Mouse (Mus musculus): ENCODE measurements at regions not wholly inside any gene's neighbourhood (a gene's known extent, or its start where the extent isn't known, plus 50 kb on each side); places are given as distances from the start of the nearest gene placed in this dataset.
"Not testable (repeated sequence)": the region's sequence is repeated elsewhere in the genome, so short reads cannot be mapped to it uniquely, and the experiment has no call there.

GRCm38 (mm10) chr17:4868861-4869260, 125.3 kb upstream of the Arid1b start:
- Histone ChIP-seq H3K4me1 (ENCODE audit: control insufficient read depth, insufficient read depth, low read length) (peaks cover 22% of the 10 kb centered on the region), H3K9ac (ENCODE audit: low read length) (no peak overlapping the region), H3K27ac (ENCODE audit: low read length) (no peak overlapping the region), H3K4me2 (ENCODE audit: low read depth, low read length) (no peak overlapping the region), H3K4me3 (replicated peaks; ENCODE audit: low read length) (no peak overlapping the region), H3K9me3 (replicated peaks; ENCODE audit: control insufficient read depth, low read length) (no peaks in the 10 kb centered on the region), H3K36me3 (ENCODE audit: control insufficient read depth, insufficient read depth, low read length) (no peaks in the 10 kb centered on the region), H3K27me3 (ENCODE audit: control insufficient read depth, insufficient read depth, low read length) (no peaks in the 10 kb centered on the region)
- 77% methylated on average over 5 of the region's 5 CpGs for WGBS
- ATAC-seq (ENCODE audit: insufficient read depth, low FRiP score), result no peak

DNA sequence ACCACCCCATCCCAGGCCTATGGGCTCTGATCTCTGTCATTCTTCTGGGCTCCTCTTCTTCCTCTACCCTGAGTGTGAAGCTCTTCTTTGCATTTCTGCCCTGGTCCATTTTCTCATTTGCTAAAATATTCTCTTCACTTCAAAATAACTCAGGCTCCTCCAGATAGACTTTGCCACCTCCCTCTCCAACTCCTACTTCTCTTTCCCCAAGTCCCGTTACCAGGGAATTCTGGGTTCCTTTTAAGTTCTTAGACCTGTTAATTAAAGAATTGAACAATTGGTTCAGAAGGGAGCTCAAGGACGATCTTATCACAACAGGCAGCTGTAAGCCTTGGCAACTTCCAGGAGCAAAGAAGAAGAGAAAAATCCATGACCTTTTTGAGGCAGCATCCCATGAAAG, 122.9 kb upstream of the Arid1b start:
- ATAC-seq (ENCODE audit: insufficient read depth, low FRiP score), result no peak
- 62% methylated on average over 2 of the region's 2 CpGs for WGBS
- Histone ChIP-seq H3K27me3 (ENCODE audit: control insufficient read depth, insufficient read depth, low read length) (no peaks in the 10 kb centered on the region), H3K27ac (ENCODE audit: low read length) (no peak overlapping the region), H3K4me3 (replicated peaks; ENCODE audit: low read length) (no peak overlapping the region), H3K9ac (ENCODE audit: low read length) (no peak overlapping the region), H3K4me2 (ENCODE audit: low read depth, low read length) (no peak overlapping the region), H3K36me3 (ENCODE audit: control insufficient read depth, insufficient read depth, low read length) (no peaks in the 10 kb centered on the region), H3K4me1 (ENCODE audit: control insufficient read depth, insufficient read depth, low read length) (peaks cover 11% of the 10 kb centered on the region), H3K9me3 (replicated peaks; ENCODE audit: control insufficient read depth, low read length) (no peaks in the 10 kb centered on the region)

- Histone ChIP-seq H3K36me3 (ENCODE audit: control insufficient read depth, insufficient read depth, low read length) (no peaks in the 10 kb centered on the region), H3K27me3 (ENCODE audit: control insufficient read depth, insufficient read depth, low read length) (no peaks in the 10 kb centered on the region), H3K27ac (ENCODE audit: low read length) (no peak overlapping the region), H3K4me2 (ENCODE audit: low read depth, low read length) (no peak overlapping the region), H3K9ac (ENCODE audit: low read length) (no peak overlapping the region), H3K9me3 (replicated peaks; ENCODE audit: control insufficient read depth, low read length) (no peaks in the 10 kb centered on the region), H3K4me1 (ENCODE audit: control insufficient read depth, insufficient read depth, low read length) (no peaks in the 10 kb centered on the region), H3K4me3 (replicated peaks; ENCODE audit: low read length) (no peak overlapping the region)
- ATAC-seq (ENCODE audit: insufficient read depth, low FRiP score), result no peak
- WGBS, result 77% methylated on average over 2 of the region's 2 CpGs
Measured at GRCm38 (mm10) chr17:4874459-4874858, 119.7 kb upstream of the Arid1b start.

DNA sequence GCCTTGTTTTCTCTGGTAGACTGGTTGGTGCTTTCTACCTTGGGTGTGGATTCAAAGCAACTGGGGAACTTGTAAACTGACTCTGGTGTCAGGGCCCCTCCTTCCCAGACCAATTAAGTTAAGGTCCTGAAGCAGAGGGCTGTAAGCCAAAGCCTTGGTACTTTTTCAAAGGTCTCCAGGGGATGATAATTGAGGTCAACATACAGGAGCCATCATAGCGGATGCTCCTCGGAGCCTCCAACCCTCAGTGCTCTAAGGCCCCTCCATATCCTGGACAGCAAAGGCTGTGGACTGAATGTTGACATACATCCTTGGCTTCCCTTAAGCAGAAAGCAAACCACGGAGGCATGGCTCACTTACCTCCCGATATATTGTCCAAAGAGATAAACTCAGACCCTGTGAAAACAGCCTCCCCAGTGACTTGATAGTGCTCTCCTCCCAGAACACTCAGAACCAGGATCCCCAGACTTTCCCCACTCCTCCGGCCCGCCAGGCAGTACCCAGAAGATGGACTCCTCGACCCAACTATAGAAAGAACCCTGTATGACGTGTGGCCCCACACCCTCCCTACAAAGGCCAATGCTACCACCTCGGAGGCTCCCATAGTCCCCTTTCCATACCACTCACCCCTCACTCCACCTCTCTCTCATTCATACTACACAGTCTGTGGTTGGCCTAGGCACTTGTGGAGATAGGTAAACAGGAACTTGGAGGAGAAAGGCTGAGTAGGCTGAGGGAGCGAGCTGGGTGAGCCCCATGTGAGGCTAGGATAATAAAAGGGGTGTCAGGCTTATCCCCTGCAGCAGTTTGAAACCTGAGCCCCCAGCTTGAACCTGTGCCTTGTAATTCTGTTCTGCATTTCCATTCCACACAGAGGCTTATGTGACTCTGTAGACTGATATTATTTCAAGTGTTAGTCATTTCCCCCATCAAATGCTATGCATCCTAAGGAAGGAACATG, 118.8 kb upstream of the Arid1b start:
- no peaks in the 10 kb centered on the region for H3K4me1 ChIP-seq (ENCODE audit: control insufficient read depth, insufficient read depth, low read length)
- no peaks in the 10 kb centered on the region for H3K27me3 ChIP-seq (ENCODE audit: control insufficient read depth, insufficient read depth, low read length)
- 80% methylated on average over 10 of the region's 10 CpGs for WGBS
- H3K9me3 ChIP-seq (replicated peaks; ENCODE audit: control insufficient read depth, low read length), result no peaks in the 10 kb centered on the region
- H3K9ac ChIP-seq (ENCODE audit: low read length), result no peak overlapping the region
- no peaks in the 10 kb centered on the region for H3K36me3 ChIP-seq (ENCODE audit: control insufficient read depth, insufficient read depth, low read length)
- ATAC-seq (ENCODE audit: insufficient read depth, low FRiP score), result no peak
- no peak overlapping the region for H3K27ac ChIP-seq (ENCODE audit: low read length)
- H3K4me3 ChIP-seq (replicated peaks; ENCODE audit: low read length), result no peak overlapping the region
- no peak overlapping the region for H3K4me2 ChIP-seq (ENCODE audit: low read depth, low read length)

DNA sequence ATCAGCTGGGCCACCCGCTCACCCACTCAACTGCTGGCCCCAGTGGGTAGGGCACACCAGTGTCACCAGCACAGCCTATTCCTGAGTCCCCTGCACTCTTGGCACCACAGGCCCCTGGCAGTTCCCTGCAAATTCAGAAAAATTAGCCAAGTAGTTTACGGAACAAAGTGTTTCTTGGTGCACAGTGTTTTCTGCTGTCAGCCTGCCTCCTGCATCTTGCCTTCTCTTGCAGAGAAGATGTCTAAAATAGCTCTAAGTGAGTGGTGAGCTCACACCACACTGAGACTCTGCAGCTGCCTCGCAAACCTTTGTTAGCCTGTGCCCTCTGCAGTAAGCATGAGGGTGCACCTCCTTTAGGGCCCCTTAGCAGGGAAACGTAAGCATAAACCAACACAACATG, 117.7 kb upstream of the Arid1b start:
- WGBS, result 86% methylated on average over 4 of the region's 4 CpGs
- H3K4me2 ChIP-seq (ENCODE audit: low read depth, low read length), result no peak overlapping the region
- no peaks in the 10 kb centered on the region for H3K27me3 ChIP-seq (ENCODE audit: control insufficient read depth, insufficient read depth, low read length)

DNA sequence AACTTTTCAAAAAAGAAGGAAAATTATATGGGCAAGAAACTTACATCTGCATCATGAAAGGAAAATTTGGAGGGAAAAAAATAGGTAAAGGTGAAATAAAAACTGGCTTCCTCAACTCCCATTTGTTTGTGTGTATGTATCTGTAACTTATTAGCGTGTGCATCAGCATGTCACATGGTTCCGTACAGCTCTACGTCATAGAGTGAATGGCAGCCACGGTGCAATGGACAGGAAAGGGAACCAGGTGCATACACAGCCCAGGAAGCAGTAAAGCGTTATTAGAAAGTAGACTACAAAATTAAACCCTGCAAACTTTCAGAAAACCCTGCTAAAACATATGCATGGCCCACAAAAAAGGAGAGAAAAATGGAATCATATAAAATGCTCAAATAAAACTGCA, 112.7 kb upstream of the Arid1b start:
- no peaks in the 10 kb centered on the region for H3K27me3 ChIP-seq (ENCODE audit: control insufficient read depth, insufficient read depth, low read length)
- no peak overlapping the region for H3K4me3 ChIP-seq (replicated peaks; ENCODE audit: low read length)
- ATAC-seq (ENCODE audit: insufficient read depth, low FRiP score), result no peak
- H3K36me3 ChIP-seq (ENCODE audit: control insufficient read depth, insufficient read depth, low read length), result no peaks in the 10 kb centered on the region
- H3K4me2 ChIP-seq (ENCODE audit: low read depth, low read length), result no peak overlapping the region
- 81% methylated on average over 5 of the region's 5 CpGs for WGBS
- no peak overlapping the region for H3K9ac ChIP-seq (ENCODE audit: low read length)
- no peaks in the 10 kb centered on the region for H3K4me1 ChIP-seq (ENCODE audit: control insufficient read depth, insufficient read depth, low read length)
- no peak overlapping the region for H3K27ac ChIP-seq (ENCODE audit: low read length)
- H3K9me3 ChIP-seq (replicated peaks; ENCODE audit: control insufficient read depth, low read length), result no peaks in the 10 kb centered on the region

More for the DNA sequence above, 117.7 kb upstream of the Arid1b start:
- Histone ChIP-seq H3K4me1 (ENCODE audit: control insufficient read depth, insufficient read depth, low read length) (no peaks in the 10 kb centered on the region), H3K4me3 (replicated peaks; ENCODE audit: low read length) (no peak overlapping the region), H3K9me3 (replicated peaks; ENCODE audit: control insufficient read depth, low read length) (no peaks in the 10 kb centered on the region), H3K9ac (ENCODE audit: low read length) (no peak overlapping the region), H3K36me3 (ENCODE audit: control insufficient read depth, insufficient read depth, low read length) (no peaks in the 10 kb centered on the region), H3K27ac (ENCODE audit: low read length) (no peak overlapping the region)
- ATAC-seq (ENCODE audit: insufficient read depth, low FRiP score), result no peak

GRCm38 (mm10) chr17:4884083-4884482, 110.0 kb upstream of the Arid1b start:
- ATAC-seq (ENCODE audit: insufficient read depth, low FRiP score), result no peak
- Histone ChIP-seq H3K4me2 (ENCODE audit: low read depth, low read length) (no peak overlapping the region), H3K27ac (ENCODE audit: low read length) (no peak overlapping the region), H3K36me3 (ENCODE audit: control insufficient read depth, insufficient read depth, low read length) (no peaks in the 10 kb centered on the region), H3K9me3 (replicated peaks; ENCODE audit: control insufficient read depth, low read length) (no peaks in the 10 kb centered on the region), H3K27me3 (ENCODE audit: control insufficient read depth, insufficient read depth, low read length) (no peaks in the 10 kb centered on the region), H3K4me3 (replicated peaks; ENCODE audit: low read length) (no peak overlapping the region), H3K9ac (ENCODE audit: low read length) (no peak overlapping the region), H3K4me1 (ENCODE audit: control insufficient read depth, insufficient read depth, low read length) (no peaks in the 10 kb centered on the region)
- WGBS, result 90% methylated on average over 2 of the region's 2 CpGs

- H3K4me1 ChIP-seq (ENCODE audit: control insufficient read depth, insufficient read depth, low read length), result no peaks in the 10 kb centered on the region
- H3K9ac ChIP-seq (ENCODE audit: low read length), result no peak overlapping the region
- 71% methylated on average over 3 of the region's 3 CpGs for WGBS
Measured at GRCm38 (mm10) chr17:4884761-4885160, 109.4 kb upstream of the Arid1b start.

DNA sequence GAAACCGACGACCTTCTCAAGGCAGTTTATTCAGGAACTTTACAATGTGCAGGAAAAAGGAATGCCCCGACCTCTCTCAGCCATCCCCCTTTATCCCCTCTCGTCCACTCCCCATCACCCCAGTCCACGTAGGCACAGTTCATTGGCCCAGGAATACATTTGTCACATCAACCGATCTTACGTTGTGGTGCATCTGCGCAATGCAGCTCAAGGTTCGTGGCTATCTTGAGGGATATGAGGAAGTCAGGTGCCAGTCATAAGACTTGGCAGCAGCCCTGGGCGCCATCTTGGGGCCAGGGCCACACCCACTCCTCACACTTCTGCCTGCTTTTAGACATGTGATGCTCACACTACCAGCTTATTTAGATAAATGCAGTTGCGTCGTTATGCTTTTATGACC, 106.8 kb upstream of the Arid1b start:
- WGBS, result 88% methylated on average over 12 of the region's 12 CpGs
- not testable (repeated sequence) for ATAC-seq (ENCODE audit: insufficient read depth, low FRiP score); H3K27ac ChIP-seq (ENCODE audit: low read length); H3K4me2 ChIP-seq (ENCODE audit: low read depth, low read length); H3K4me3 ChIP-seq (replicated peaks; ENCODE audit: low read length); H3K36me3 ChIP-seq (ENCODE audit: control insufficient read depth, insufficient read depth, low read length); H3K4me1 ChIP-seq (ENCODE audit: control insufficient read depth, insufficient read depth, low read length); H3K27me3 ChIP-seq (ENCODE audit: control insufficient read depth, insufficient read depth, low read length); H3K9me3 ChIP-seq (replicated peaks; ENCODE audit: control insufficient read depth, low read length); H3K9ac ChIP-seq (ENCODE audit: low read length)

More at GRCm38 (mm10) chr17:4884761-4885160, 109.4 kb upstream of the Arid1b start:
- Histone ChIP-seq H3K36me3 (ENCODE audit: control insufficient read depth, insufficient read depth, low read length) (no peaks in the 10 kb centered on the region), H3K27ac (ENCODE audit: low read length) (no peak overlapping the region), H3K9me3 (replicated peaks; ENCODE audit: control insufficient read depth, low read length) (no peaks in the 10 kb centered on the region), H3K4me2 (ENCODE audit: low read depth, low read length) (no peak overlapping the region), H3K27me3 (ENCODE audit: control insufficient read depth, insufficient read depth, low read length) (no peaks in the 10 kb centered on the region), H3K4me3 (replicated peaks; ENCODE audit: low read length) (no peak overlapping the region)
- ATAC-seq (ENCODE audit: insufficient read depth, low FRiP score), result no peak

Data from stomach, embryonic 16.5 days (tissue).